Mouse (Mus musculus): ENCODE measurements around the gene Exph5. TPM values are rescaled to one million over a fixed set of nuclear protein-coding genes. Genes with fewer than 3 reads are reported as not detected.
A peak's percentile ranks its signal among the peaks of the same experiment; 100 is the strongest.

The Exph5 gene
- polyA plus RNA-seq, 1 experiment from 2014 or later = 0.73 TPM

GRCm38 (mm10) chr9:53402291-53402711, 100.8 kb downstream of the Exph5 start, which contains the start of gene 4930550C14Rik:
Gene 4930550C14Rik, plus strand, starts transcription at chr9:53402325.
- Histone ChIP-seq H3K27ac (replicated peaks) (0 out of 2 replicates have a peak within 1 kb of the TSS, but pooled peaks have one; percentile 4), H3K4me1 (peaks cover 21% of the 10 kb centered on the region), H3K27me3 (ENCODE audit: low read depth, poor library complexity, severe bottlenecking) (no peaks in the 10 kb centered on the region), H3K36me3 (no peaks in the 10 kb centered on the region), H3K9me3 (replicated peaks) (no peaks in the 10 kb centered on the region), H3K4me3 (no peak within 1 kb of the TSS)
- WGBS = 33% methylated on average over 11 of the region's 11 CpGs
- DNase-seq (ENCODE audit: low spot score) = no peak

GRCm38 (mm10) chr9:53402991-53403390, 101.5 kb downstream of the Exph5 start:
- H3K36me3 ChIP-seq = no peaks in the 10 kb centered on the region
- H3K27me3 ChIP-seq (ENCODE audit: low read depth, poor library complexity, severe bottlenecking) = no peaks in the 10 kb centered on the region
- H3K9me3 ChIP-seq (replicated peaks) = no peaks in the 10 kb centered on the region
- WGBS = 87% methylated on average over 8 of the region's 8 CpGs
- no peak overlapping the region for H3K4me3 ChIP-seq
- no peak for DNase-seq (ENCODE audit: low spot score)
- peaks cover 21% of the 10 kb centered on the region for H3K4me1 ChIP-seq
- no peak overlapping the region for H3K27ac ChIP-seq (replicated peaks)

- no peak overlapping the region for H3K4me3 ChIP-seq
- H3K27me3 ChIP-seq (ENCODE audit: low read depth, poor library complexity, severe bottlenecking) = no peaks in the 10 kb centered on the region
- H3K27ac ChIP-seq (replicated peaks) = peak overlapping the region; percentile 91; the same call in 1 of the 2 replicates
- H3K9me3 ChIP-seq (replicated peaks) = no peaks in the 10 kb centered on the region
- peaks cover 21% of the 10 kb centered on the region for H3K4me1 ChIP-seq
- no peak for DNase-seq (ENCODE audit: low spot score)
- WGBS = 79% methylated on average over 6 of the region's 6 CpGs
- H3K36me3 ChIP-seq = no peaks in the 10 kb centered on the region
Measured at GRCm38 (mm10) chr9:53404050-53404752, 102.7 kb downstream of the Exph5 start.

GRCm38 (mm10) chr9:53404753-53405722, 103.6 kb downstream of the Exph5 start:
- Histone ChIP-seq H3K36me3 (no peaks in the 10 kb centered on the region), H3K4me3 (peak overlapping the region; percentile 54), H3K4me1 (peaks cover 21% of the 10 kb centered on the region), H3K27me3 (ENCODE audit: low read depth, poor library complexity, severe bottlenecking) (no peaks in the 10 kb centered on the region), H3K27ac (replicated peaks) (peak overlapping the region; percentile 91), H3K9me3 (replicated peaks) (no peaks in the 10 kb centered on the region)
- DNase-seq (ENCODE audit: low spot score) = peak; percentile 90
- 26% methylated on average over 21 of the region's 21 CpGs for WGBS

GRCm38 (mm10) chr9:53408548-53408947, 107.1 kb downstream of the Exph5 start:
- H3K4me3 ChIP-seq = no peak overlapping the region
- WGBS = 91% methylated on average over 4 of the region's 4 CpGs
- H3K27me3 ChIP-seq (ENCODE audit: low read depth, poor library complexity, severe bottlenecking) = no peaks in the 10 kb centered on the region
- H3K9me3 ChIP-seq (replicated peaks) = no peaks in the 10 kb centered on the region
- peaks cover 15% of the 10 kb centered on the region for H3K4me1 ChIP-seq
- DNase-seq (ENCODE audit: low spot score) = no peak
- no peaks in the 10 kb centered on the region for H3K36me3 ChIP-seq
- no peak overlapping the region for H3K27ac ChIP-seq (replicated peaks)

GRCm38 (mm10) chr9:53408953-53409361, 107.5 kb downstream of the Exph5 start:
- Histone ChIP-seq H3K27me3 (ENCODE audit: low read depth, poor library complexity, severe bottlenecking) (no peaks in the 10 kb centered on the region), H3K9me3 (replicated peaks) (no peaks in the 10 kb centered on the region), H3K36me3 (no peaks in the 10 kb centered on the region), H3K27ac (replicated peaks) (no peak overlapping the region), H3K4me1 (peaks cover 15% of the 10 kb centered on the region), H3K4me3 (no peak overlapping the region)
- 87% methylated on average over 2 of the region's 2 CpGs for WGBS
- DNase-seq (ENCODE audit: low spot score) = no peak

- no peaks in the 10 kb centered on the region for H3K36me3 ChIP-seq
- no peaks in the 10 kb centered on the region for H3K27me3 ChIP-seq (ENCODE audit: low read depth, poor library complexity, severe bottlenecking)
- no peak overlapping the region for H3K27ac ChIP-seq (replicated peaks)
- WGBS = 94% methylated on average over 3 of the region's 3 CpGs
- no peaks in the 10 kb centered on the region for H3K9me3 ChIP-seq (replicated peaks)
- peaks cover 14% of the 10 kb centered on the region for H3K4me1 ChIP-seq
- DNase-seq (ENCODE audit: low spot score) = no peak
- no peak overlapping the region for H3K4me3 ChIP-seq
Measured at GRCm38 (mm10) chr9:53409427-53409826, 108.0 kb downstream of the Exph5 start.

GRCm38 (mm10) chr9:53422133-53422896, 120.8 kb downstream of the Exph5 start:
- WGBS = 79% methylated on average over 9 of the region's 9 CpGs
- Histone ChIP-seq H3K4me3 (no peak overlapping the region), H3K27me3 (ENCODE audit: low read depth, poor library complexity, severe bottlenecking) (no peaks in the 10 kb centered on the region), H3K27ac (replicated peaks) (no peak overlapping the region), H3K36me3 (no peaks in the 10 kb centered on the region), H3K9me3 (replicated peaks) (peaks cover 5% of the 10 kb centered on the region; the same call in 1 of the 2 replicates), H3K4me1 (no peaks in the 10 kb centered on the region)
- no peak for DNase-seq (ENCODE audit: low spot score)

GRCm38 (mm10) chr9:53426726-53427125, 125.3 kb downstream of the Exph5 start:
- H3K27ac ChIP-seq (replicated peaks) = no peak overlapping the region
- no peaks in the 10 kb centered on the region for H3K9me3 ChIP-seq (replicated peaks)
- WGBS = 92% methylated on average over 3 of the region's 3 CpGs
- H3K36me3 ChIP-seq = no peaks in the 10 kb centered on the region
- H3K27me3 ChIP-seq (ENCODE audit: low read depth, poor library complexity, severe bottlenecking) = no peaks in the 10 kb centered on the region
- no peak overlapping the region for H3K4me3 ChIP-seq
- peaks cover 4% of the 10 kb centered on the region; the same call in 1 of the 2 replicates for H3K4me1 ChIP-seq
- no peak for DNase-seq (ENCODE audit: low spot score)

Small RNA genes lying within 50 kb of the gene (microRNA-seq; reads per million reads assigned to microRNA genes)
- not detected for gene Mir130c

Other genes starting within 250 kb of the Exph5 start
- gene Ddx10, start 53.6 kb upstream of the Exph5 start, polyA plus RNA-seq (2016; fragmentation: Nextera tagmentation; extraction: Ambion mirVana) = 28.0 and 30.4 TPM in 2 replicates
- gene Kdelc2, start 82.4 kb downstream of the Exph5 start, polyA plus RNA-seq (2016; fragmentation: Nextera tagmentation; extraction: Ambion mirVana) = 9.4 and 10.6 TPM in 2 replicates
- gene 4930550C14Rik, start 100.7 kb downstream of the Exph5 start, polyA plus RNA-seq (2016; fragmentation: Nextera tagmentation; extraction: Ambion mirVana) = 0.21 and 0.25 TPM in 2 replicates
- 18.7 and 19.9 TPM in 2 replicates for gene Atm, start 235.1 kb downstream of the Exph5 start, polyA plus RNA-seq (2016; fragmentation: Nextera tagmentation; extraction: Ambion mirVana)
- 19.3 and 20.4 TPM in 2 replicates for gene Npat, start 235.4 kb downstream of the Exph5 start, polyA plus RNA-seq (2016; fragmentation: Nextera tagmentation; extraction: Ambion mirVana)